Mouse (Mus musculus) hindbrain, embryonic 16.5 days (tissue): ENCODE measurements around the gene Blzf1. TPM values are rescaled to one million over a fixed set of nuclear protein-coding genes. Genes with fewer than 3 reads are reported as not detected.

Experiments
- polyA plus RNA-seq: library from polyadenylated mRNA; unstranded; fragments of >200 nt; fragmentation: Nextera tagmentation; extraction: Ambion mirVana; gene quantifications from 2 replicates; pipeline ENCODE4 v1.2.1, GENCODE M21; 2015

The Blzf1 gene
- polyA plus RNA-seq, 1 experiment from 2014 or later = 31.3 TPM

Other genes starting within 250 kb of the Blzf1 start
- gene Sell, start 245.5 kb downstream of the Blzf1 start, polyA plus RNA-seq = 0.20 and 0.27 TPM in 2 replicates
- not detected in 2 replicates for gene Selp, start 192.2 kb downstream of the Blzf1 start, polyA plus RNA-seq
- 0.09 and 0.21 TPM in 2 replicates for gene F5, start 155.7 kb downstream of the Blzf1 start, polyA plus RNA-seq
- gene Slc19a2, start 58.4 kb downstream of the Blzf1 start, polyA plus RNA-seq = 9.1 and 9.5 TPM in 2 replicates
- gene Ccdc181, start 31.9 kb downstream of the Blzf1 start, polyA plus RNA-seq = 23.9 and 26.4 TPM in 2 replicates
- gene Nme7, start 3.4 kb downstream of the Blzf1 start, polyA plus RNA-seq = 32.0 and 35.8 TPM in 2 replicates
- gene Atp1b1, start 150.9 kb upstream of the Blzf1 start, polyA plus RNA-seq = 383 and 485 TPM in 2 replicates